Mouse (Mus musculus) embryonic facial prominence, embryonic 10.5 days (tissue): ENCODE results near the gene Anxa2. TPM values are rescaled to one million over a fixed set of nuclear protein-coding genes. Genes with fewer than 3 reads are reported as not detected.

Source experiments
- DNase-seq: peaks from one replicate; pipeline ENCODE4 v3.0.0-alpha.2; 2017; ENCODE audit warnings: low spot score
- H3K27ac ChIP-seq: fragments of 300-500 bp; sonication (generic); replicated peaks from 2 replicates; pipeline ENCODE4 v1.5.1; 2016; ENCODE audit warnings: mild to moderate bottlenecking
- H3K27me3 ChIP-seq: fragments of 300-500 bp; sonication (generic); replicated peaks from 2 replicates; pipeline ENCODE4 v1.6.1; 2016; ENCODE audit warnings: low read depth, mild to moderate bottlenecking; ENCODE audit not compliant: poor library complexity, severe bottlenecking
- H3K36me3 ChIP-seq: fragments of 300-500 bp; sonication (generic); replicated peaks from 2 replicates; pipeline ENCODE4 v1.6.1; 2016; ENCODE audit warnings: mild to moderate bottlenecking, moderate library complexity
- H3K4me1 ChIP-seq: fragments of 300-500 bp; sonication (generic); 2 replicates; pipeline ENCODE4 v1.6.1; 2016
- H3K4me3 ChIP-seq: fragments of 300-500 bp; sonication (generic); 2 replicates; pipeline ENCODE4 v1.5.1; 2016; ENCODE audit warnings: mild to moderate bottlenecking, moderate library complexity
- H3K9me3 ChIP-seq: fragments of 300-500 bp; sonication (generic); 2 replicates; pipeline ENCODE4 v1.6.1; 2016; ENCODE audit warnings: mild to moderate bottlenecking
- WGBS: fragments of 180-500 bp; shearing (Covaris S2); methylation state at CpG from one replicate; pipeline ENCODE4 v1.1.7; 2016; 5-methylcytosine and 5-hydroxymethylcytosine counted together
- polyA plus RNA-seq: library from polyadenylated mRNA; unstranded; fragments of >200 nt; fragmentation: Nextera tagmentation; extraction: Ambion mirVana; gene quantifications from 2 replicates; pipeline ENCODE4 v1.2.1, GENCODE M21; 2016

The Anxa2 gene
- polyA plus RNA-seq, 1 experiment from 2014 or later: 145 TPM

DNA sequence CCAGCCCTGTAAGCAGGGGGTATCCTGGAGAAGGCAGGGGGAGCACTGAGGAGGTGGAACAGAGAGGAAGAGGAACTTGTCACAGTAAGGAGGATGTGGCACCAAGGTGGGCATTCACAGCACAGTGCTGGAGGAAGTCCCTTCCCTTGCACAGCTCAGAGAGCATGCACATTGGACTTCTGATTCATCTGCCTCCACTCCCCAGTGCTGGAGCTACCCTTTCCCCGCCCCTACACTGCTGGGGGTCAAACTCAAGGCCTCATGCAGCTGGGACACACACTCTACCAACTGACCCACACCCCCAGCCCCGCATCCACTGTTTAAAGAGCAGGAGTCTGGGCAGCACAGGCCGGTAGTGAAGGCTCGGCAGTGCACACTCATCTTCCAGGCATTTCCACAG, 12.7 kb downstream of the Anxa2 start:
- H3K4me3 ChIP-seq: no peak overlapping the region
- H3K27me3 ChIP-seq: 0 out of 2 replicates have a peak, but pooled peaks cover 5% of the 10 kb centered on the region
- H3K9me3 ChIP-seq: no peaks in the 10 kb centered on the region
- H3K36me3 ChIP-seq: no peaks in the 10 kb centered on the region
- H3K4me1 ChIP-seq: peaks cover 52% of the 10 kb centered on the region
- peak overlapping the region; percentile 65; the same call in 1 of the 2 replicates for H3K27ac ChIP-seq
- DNase-seq: no peak
- 66% methylated on average over 4 of the region's 4 CpGs for WGBS

DNA sequence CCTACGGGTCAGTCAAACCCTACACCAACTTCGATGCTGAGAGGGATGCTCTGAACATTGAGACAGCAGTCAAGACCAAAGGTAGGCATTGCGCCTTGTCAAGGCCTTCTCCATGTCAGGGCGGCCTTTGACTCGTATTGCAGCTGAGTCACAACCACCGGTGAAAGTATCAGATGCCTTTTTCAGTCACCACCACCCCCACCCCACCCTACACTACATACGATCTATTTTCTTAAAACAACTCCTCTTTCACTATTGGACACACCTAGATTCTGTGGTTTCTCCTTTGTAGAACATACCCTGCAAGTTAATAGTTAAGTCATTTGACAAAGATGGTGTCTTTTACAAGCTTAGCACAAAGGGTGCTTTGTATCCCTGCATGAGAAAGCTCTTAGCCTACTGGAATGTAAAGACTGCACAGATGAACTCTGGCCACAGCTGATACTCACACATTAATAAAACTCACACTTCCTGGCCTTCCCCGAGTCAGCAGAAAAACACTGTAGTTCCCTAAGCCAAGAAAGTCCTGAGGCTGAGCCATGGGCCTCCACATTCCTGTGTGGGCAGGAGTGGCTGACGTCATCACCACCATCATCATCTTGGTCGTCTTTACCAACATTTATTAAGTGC, 14.0 kb downstream of the Anxa2 start:
- Histone ChIP-seq H3K9me3 (no peaks in the 10 kb centered on the region), H3K4me1 (peaks cover 65% of the 10 kb centered on the region), H3K27ac (peak overlapping the region; percentile 36; the same call in 1 of the 2 replicates), H3K27me3 (0 out of 2 replicates have a peak, but pooled peaks cover 5% of the 10 kb centered on the region), H3K4me3 (no peak overlapping the region), H3K36me3 (no peaks in the 10 kb centered on the region)
- DNase-seq: no peak
- WGBS: 59% methylated on average over 10 of the region's 10 CpGs

DNA sequence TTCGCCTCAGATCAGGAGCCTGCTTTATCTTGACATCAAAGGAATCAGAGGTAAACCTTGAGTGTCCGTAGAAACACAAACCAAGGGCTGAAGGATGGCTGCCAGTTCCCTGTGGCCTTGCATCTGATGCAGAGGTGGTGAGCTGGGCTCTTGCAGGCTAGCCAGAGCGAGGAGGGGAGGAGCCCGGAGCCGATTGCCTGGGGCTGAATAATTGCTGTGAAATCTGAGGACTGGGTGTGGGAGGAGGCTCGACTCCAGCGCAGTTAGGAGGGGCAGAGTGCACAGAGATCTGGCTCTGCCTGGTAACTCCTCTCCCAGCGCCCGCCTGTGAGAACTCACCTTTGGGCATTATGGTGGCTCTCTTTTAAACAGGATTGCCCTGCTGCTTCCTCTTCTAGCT, 15.6 kb downstream of the Anxa2 start:
- Histone ChIP-seq H3K27me3 (0 out of 2 replicates have a peak, but pooled peaks cover 5% of the 10 kb centered on the region), H3K36me3 (no peaks in the 10 kb centered on the region), H3K27ac (peak overlapping the region; percentile 51), H3K4me1 (peaks cover 65% of the 10 kb centered on the region), H3K9me3 (no peaks in the 10 kb centered on the region), H3K4me3 (peak overlapping the region; percentile 19; the same call in 1 of the 2 replicates)
- WGBS: 5% methylated on average over 9 of the region's 9 CpGs
- peak; percentile 90 for DNase-seq

DNA sequence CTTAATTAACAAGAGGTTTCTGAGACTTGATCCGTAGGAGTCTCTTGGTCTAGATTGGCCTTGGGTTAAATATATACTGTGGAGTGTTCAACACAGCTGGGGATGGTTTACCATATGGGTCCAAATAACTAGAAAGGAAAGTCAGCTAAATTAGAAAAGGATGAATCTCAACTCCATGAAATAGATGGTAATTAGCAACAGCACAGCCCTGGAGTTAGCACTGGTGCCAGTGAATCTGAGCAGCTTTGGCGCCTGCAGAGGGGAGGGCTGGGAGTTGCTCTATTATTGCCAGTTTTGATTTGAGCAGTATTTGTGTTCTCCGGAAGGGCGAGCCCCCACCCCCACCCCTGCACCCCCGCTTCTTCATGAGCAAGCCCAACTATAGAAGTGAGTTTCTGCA, 16.9 kb downstream of the Anxa2 start:
- H3K9me3 ChIP-seq: no peaks in the 10 kb centered on the region
- H3K4me3 ChIP-seq: peak overlapping the region; percentile 9; the same call in 1 of the 2 replicates
- H3K27me3 ChIP-seq: 0 out of 2 replicates have a peak, but pooled peaks cover 5% of the 10 kb centered on the region
- no peaks in the 10 kb centered on the region for H3K36me3 ChIP-seq
- peak; percentile 39 for DNase-seq
- 53% methylated on average over 5 of the region's 5 CpGs for WGBS
- peak overlapping the region; percentile 76 for H3K27ac ChIP-seq
- H3K4me1 ChIP-seq: peaks cover 65% of the 10 kb centered on the region

DNA sequence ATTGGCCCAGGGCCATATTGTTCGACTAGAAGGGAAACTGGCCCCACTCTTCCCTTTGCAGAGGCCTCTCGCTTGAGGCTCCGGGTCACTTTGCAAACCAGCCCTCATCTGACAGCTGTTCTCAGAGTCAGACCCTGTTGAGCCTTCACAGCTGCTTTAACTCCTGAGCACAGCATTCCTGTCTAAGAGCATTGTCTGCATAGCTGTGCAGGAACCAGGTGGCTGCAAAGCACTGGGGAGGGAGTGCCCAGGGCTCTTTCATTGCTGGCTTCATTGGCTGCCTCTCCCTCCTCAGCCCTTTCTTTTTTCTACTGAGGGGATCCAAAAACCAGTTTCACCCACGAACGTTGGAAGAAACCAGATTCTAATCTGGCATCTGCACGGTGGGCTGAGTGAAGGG, 17.5 kb downstream of the Anxa2 start:
- Histone ChIP-seq H3K27ac (peak overlapping the region; percentile 76), H3K4me1 (peaks cover 65% of the 10 kb centered on the region), H3K9me3 (no peaks in the 10 kb centered on the region), H3K4me3 (peak overlapping the region; percentile 9; the same call in 1 of the 2 replicates), H3K27me3 (0 out of 2 replicates have a peak, but pooled peaks cover 5% of the 10 kb centered on the region), H3K36me3 (no peaks in the 10 kb centered on the region)
- DNase-seq: peak; percentile 71
- 12% methylated on average over 6 of the region's 6 CpGs for WGBS

DNA sequence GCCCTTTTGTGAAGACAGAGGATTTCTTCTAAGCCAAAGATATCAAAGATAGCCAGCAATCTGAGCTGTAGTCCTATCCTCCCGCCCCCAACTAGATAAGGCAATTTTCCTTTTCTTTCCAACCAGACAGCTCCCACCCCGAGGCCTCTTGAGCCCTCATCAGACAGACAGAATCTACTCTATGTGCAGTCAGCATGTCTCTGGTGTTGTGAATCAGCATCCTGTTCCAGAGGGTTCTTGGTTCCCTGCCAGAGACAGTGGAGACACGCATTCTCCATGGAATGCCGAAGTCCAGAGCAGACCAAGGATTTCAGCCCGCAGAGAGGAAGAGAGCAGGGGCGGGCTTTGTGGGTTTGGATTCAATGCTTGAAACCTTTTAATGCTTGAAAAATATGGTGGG, 19.3 kb downstream of the Anxa2 start:
- no peaks in the 10 kb centered on the region for H3K9me3 ChIP-seq
- no peaks in the 10 kb centered on the region for H3K36me3 ChIP-seq
- H3K27me3 ChIP-seq: no peaks in the 10 kb centered on the region; the same call in 1 of the 2 replicates
- 88% methylated on average over 6 of the region's 6 CpGs for WGBS
- H3K4me1 ChIP-seq: peaks cover 61% of the 10 kb centered on the region
- H3K4me3 ChIP-seq: no peak overlapping the region
- H3K27ac ChIP-seq: no peak overlapping the region
- no peak for DNase-seq

DNA sequence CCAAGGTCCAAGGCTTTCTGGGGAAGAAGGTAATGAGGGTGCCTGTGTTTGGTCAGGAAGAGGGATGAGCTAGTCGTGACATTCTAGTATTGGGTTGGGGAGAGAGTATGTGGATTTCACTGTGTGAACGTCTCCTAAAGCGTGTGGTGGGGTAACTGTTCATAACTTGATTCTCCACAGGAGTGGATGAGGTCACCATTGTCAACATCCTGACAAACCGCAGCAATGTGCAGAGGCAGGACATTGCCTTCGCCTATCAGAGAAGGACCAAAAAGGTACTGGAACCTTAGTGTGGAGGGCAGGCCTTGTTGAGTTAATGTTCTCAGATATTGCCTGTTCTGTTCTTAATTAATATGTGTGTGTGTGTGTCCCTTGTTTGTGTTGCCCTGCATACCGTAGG, 22.5 kb downstream of the Anxa2 start:
- no peak for DNase-seq
- no peaks in the 10 kb centered on the region; the same call in 1 of the 2 replicates for H3K27me3 ChIP-seq
- 76% methylated on average over 6 of the region's 6 CpGs for WGBS
- no peaks in the 10 kb centered on the region for H3K9me3 ChIP-seq
- no peaks in the 10 kb centered on the region for H3K36me3 ChIP-seq
- H3K4me3 ChIP-seq: no peak overlapping the region
- peaks cover 51% of the 10 kb centered on the region for H3K4me1 ChIP-seq
- no peak overlapping the region for H3K27ac ChIP-seq

DNA sequence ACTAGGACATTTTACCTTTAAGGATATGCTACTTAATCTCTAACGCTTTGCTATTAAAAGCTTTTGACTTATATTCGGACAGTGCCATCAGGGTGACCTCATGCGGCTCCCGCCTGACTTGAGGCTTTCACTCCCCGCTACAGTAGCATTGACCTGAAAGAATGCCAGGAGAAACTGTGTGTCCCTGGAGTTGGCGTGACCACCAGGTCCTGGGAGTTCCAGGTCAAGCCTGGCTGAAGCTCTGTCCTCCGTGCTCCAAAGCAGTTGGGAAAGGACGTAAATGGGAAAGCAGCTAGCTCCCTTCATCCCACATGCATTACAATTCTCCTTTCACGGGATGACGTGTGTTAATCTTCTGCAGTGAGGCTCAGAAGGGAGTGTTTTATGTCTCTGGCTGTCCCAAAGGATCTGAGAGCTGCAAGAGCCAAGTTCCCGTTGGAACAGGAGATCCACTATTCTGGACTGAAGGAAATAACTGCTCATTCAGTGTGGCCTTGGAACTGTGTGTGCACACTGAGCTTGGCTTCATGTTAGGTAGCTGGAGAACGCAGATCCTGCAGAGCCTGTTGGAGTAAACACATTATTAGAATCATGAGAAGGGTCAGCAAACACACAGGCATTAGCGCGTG, 23.9 kb downstream of the Anxa2 start:
- 0 out of 2 replicates have a peak overlapping the region, but pooled peaks have one; percentile 15 for H3K27ac ChIP-seq
- H3K4me3 ChIP-seq: no peak overlapping the region
- 67% methylated on average over 14 of the region's 14 CpGs for WGBS

DNA sequence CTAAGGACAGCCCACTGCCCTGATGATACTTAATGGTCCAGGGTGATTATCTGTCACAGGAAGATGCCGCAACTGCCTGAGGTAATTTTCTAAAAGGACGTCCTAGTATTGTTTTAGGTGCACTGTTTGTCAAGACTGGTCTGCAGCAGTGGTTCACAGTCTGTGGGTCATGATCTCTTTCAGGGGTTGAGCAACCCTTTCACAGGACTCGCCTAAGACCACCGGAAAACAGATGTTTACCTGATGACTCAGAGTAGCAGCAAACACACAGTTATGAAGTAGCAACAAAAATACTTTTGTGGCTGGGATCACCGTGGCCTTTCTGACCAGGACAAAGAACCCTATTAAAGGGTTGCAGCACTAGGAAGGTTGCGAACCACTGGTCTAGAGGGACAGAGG, 24.4 kb downstream of the Anxa2 start:
- no peak overlapping the region for H3K4me3 ChIP-seq
- H3K4me1 ChIP-seq: peaks cover 38% of the 10 kb centered on the region
- H3K36me3 ChIP-seq: no peaks in the 10 kb centered on the region
- H3K27me3 ChIP-seq: peaks cover 6% of the 10 kb centered on the region; the same call in 1 of the 2 replicates
- 38% methylated on average over 6 of the region's 6 CpGs for WGBS
- no peaks in the 10 kb centered on the region for H3K9me3 ChIP-seq
- H3K27ac ChIP-seq: no peak overlapping the region
- no peak for DNase-seq

More for the DNA sequence above, 23.9 kb downstream of the Anxa2 start:
- Histone ChIP-seq H3K27me3 (peaks cover 3% of the 10 kb centered on the region; the same call in 1 of the 2 replicates), H3K9me3 (no peaks in the 10 kb centered on the region), H3K36me3 (no peaks in the 10 kb centered on the region), H3K4me1 (peaks cover 37% of the 10 kb centered on the region)
- DNase-seq: no peak

DNA sequence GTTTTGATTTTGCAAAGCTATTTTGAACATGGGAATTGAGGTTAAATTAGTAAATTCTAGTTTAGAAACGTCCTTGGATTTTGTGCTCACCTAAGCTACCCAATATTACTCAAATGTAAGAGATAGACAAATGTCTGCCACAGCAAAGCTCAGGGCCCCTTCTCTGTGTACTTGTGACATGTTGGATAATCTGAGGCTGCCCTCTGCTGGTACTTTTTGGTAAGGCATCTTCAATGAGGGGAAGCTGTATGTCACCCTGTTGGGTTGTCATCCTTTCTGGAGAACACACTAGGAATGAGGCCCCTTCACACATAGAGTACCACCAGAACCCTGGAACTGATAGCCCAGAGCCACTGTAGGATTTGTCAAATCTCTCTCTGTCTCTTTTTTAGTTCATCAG, 26.9 kb downstream of the Anxa2 start:
- Histone ChIP-seq H3K4me3 (no peak overlapping the region), H3K36me3 (no peaks in the 10 kb centered on the region), H3K27ac (no peak overlapping the region), H3K27me3 (peaks cover 10% of the 10 kb centered on the region; the same call in 1 of the 2 replicates), H3K9me3 (no peaks in the 10 kb centered on the region), H3K4me1 (peaks cover 51% of the 10 kb centered on the region)
- peak; percentile 81 for DNase-seq
- 10% methylated on average over 1 of the region's 1 CpGs for WGBS

DNA sequence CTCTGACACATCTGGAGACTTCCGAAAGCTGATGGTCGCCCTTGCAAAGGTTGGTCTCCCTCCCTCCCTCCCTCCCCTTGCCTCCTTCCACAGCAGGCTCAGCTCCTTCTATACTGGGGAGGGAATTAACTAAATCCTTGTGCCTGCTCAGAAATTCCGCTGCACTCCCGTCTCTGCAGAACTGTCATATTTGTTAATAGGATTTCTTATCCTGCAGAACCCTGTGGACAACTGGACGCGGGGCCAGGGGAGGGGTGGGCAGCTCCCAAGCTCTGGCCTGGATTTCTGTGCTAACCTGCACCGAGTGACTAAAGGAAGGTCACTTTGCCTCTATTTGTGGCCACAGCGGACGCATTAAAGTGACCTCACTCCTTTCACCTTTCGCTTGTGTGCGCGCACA, 30.4 kb downstream of the Anxa2 start:
- Histone ChIP-seq H3K27ac (no peak overlapping the region), H3K4me1 (peaks cover 31% of the 10 kb centered on the region), H3K27me3 (peaks cover 10% of the 10 kb centered on the region; the same call in 1 of the 2 replicates), H3K4me3 (no peak overlapping the region), H3K36me3 (no peaks in the 10 kb centered on the region), H3K9me3 (no peaks in the 10 kb centered on the region)
- no peak for DNase-seq
- WGBS: 49% methylated on average over 12 of the region's 12 CpGs

DNA sequence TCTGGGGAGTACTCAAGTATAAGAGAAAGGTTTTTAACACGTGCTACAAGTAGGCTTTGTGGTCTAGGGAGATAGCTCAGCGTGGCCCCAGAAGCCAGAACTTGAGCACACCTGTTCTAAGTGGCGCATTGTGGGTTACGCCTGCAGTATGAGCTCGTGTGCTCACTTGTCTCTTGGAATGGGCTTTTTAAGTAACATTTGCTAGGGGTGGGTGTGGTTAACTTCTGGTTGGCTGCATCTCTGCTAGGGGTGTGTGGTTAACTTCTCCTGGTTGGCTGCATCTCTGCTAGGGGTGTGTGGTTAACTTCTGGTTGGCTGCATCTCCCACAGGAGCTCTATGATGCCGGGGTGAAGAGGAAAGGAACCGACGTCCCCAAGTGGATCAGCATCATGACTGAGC, 32.7 kb downstream of the Anxa2 start:
- H3K27me3 ChIP-seq: peaks cover 10% of the 10 kb centered on the region; the same call in 1 of the 2 replicates
- 77% methylated on average over 8 of the region's 8 CpGs for WGBS
- H3K27ac ChIP-seq: no peak overlapping the region
- H3K9me3 ChIP-seq: no peaks in the 10 kb centered on the region
- H3K4me3 ChIP-seq: no peak overlapping the region
- H3K36me3 ChIP-seq: peaks cover 2% of the 10 kb centered on the region; the same call in 1 of the 2 replicates
- DNase-seq: no peak
- peaks cover 21% of the 10 kb centered on the region for H3K4me1 ChIP-seq

DNA sequence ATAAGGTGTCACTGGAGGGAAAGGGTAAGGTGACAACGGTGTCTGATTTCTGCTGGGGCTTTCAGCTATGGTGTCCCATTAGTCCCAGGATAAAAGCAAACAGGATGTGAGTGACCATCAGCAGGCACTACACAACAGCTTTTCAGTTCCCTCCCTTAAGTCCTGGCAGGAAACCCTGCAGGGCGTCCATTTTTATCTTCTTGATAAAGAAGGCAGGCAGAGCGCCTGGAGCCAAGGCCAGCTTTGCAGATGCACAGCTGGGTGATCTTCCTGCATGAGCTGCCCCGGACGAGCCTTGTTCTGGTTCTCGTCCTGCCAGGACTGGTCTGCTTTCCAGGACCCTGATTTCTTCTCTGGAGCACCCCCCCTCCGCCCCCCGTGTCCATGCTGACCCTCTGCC, 35.1 kb downstream of the Anxa2 start:
- DNase-seq: no peak
- Histone ChIP-seq H3K27ac (no peak overlapping the region), H3K4me1 (peaks cover 12% of the 10 kb centered on the region), H3K27me3 (no peaks in the 10 kb centered on the region; the same call in 1 of the 2 replicates), H3K36me3 (peaks cover 21% of the 10 kb centered on the region), H3K9me3 (peaks cover 3% of the 10 kb centered on the region; the same call in 1 of the 2 replicates), H3K4me3 (no peak overlapping the region)
- 24% methylated on average over 8 of the region's 8 CpGs for WGBS
